Mouse (Mus musculus) hindbrain, embryonic 11.5 days (tissue): ENCODE data around the gene Cnppd1. TPM values are rescaled to one million over a fixed set of nuclear protein-coding genes. Genes with fewer than 3 reads are reported as not detected.
A peak's percentile ranks its signal among the peaks of the same experiment; 100 is the strongest.

Experiments used
- ATAC-seq: fragments of 200-750 bp; cut with Nextera tagmentation; 2 replicates; pipeline ENCODE4 v1.8.0; 2017; ENCODE audit warnings: mild to moderate bottlenecking, moderate TSS enrichment, moderate library complexity; ENCODE audit not compliant: low FRiP score
- DNase-seq: peaks from one replicate; pipeline ENCODE4 v3.0.0-alpha.2; 2015; ENCODE audit warnings: low spot score
- H3K27ac ChIP-seq: fragments of 300-500 bp; sonication (generic); 2 replicates; pipeline ENCODE4 v1.5.1; 2014; ENCODE audit warnings: mild to moderate bottlenecking, low read depth, low read length
- H3K27me3 ChIP-seq: fragments of 300-500 bp; sonication (generic); 2 replicates; pipeline ENCODE4 v1.6.1; 2014; ENCODE audit warnings: mild to moderate bottlenecking, low read length, moderate library complexity, mixed read lengths; ENCODE audit not compliant: control insufficient read depth, insufficient read depth
- H3K36me3 ChIP-seq: fragments of 300-500 bp; sonication (generic); 2 replicates; pipeline ENCODE4 v1.6.1; 2014; ENCODE audit warnings: mild to moderate bottlenecking, low read length, moderate library complexity, mixed read lengths; ENCODE audit not compliant: control insufficient read depth, insufficient read depth
- H3K4me1 ChIP-seq: fragments of 300-500 bp; sonication (generic); replicated peaks from 2 replicates; pipeline ENCODE4 v1.6.1; 2014; ENCODE audit warnings: low read length, mixed read lengths; ENCODE audit not compliant: control insufficient read depth, insufficient read depth
- H3K4me2 ChIP-seq: fragments of 300-500 bp; sonication (generic); replicated peaks from 2 replicates; pipeline ENCODE4 v1.6.1; 2014; ENCODE audit warnings: mild to moderate bottlenecking, low read depth, low read length
- H3K4me3 ChIP-seq: fragments of 300-500 bp; sonication (generic); 2 replicates; pipeline ENCODE4 v1.5.1; 2014; ENCODE audit warnings: low read depth, low read length
- H3K9ac ChIP-seq: fragments of 300-500 bp; sonication (generic); 2 replicates; pipeline ENCODE4 v1.6.1; 2014; ENCODE audit warnings: low read depth, low read length
- H3K9me3 ChIP-seq: fragments of 300-500 bp; sonication (generic); 2 replicates; pipeline ENCODE4 v1.6.1; 2016; ENCODE audit warnings: low read length; ENCODE audit not compliant: control insufficient read depth
- WGBS: fragments of 180-500 bp; shearing (Covaris S2); extraction: QIAGEN DNeasy Blood & Tissue Kit; methylation state at CpG from one replicate; pipeline ENCODE4 v1.1.7; 2014; 5-methylcytosine and 5-hydroxymethylcytosine counted together
- polyA plus RNA-seq: library from polyadenylated mRNA; unstranded; fragments of >200 nt; fragmentation: Nextera tagmentation; extraction: Ambion mirVana; gene quantifications from 2 replicates; pipeline ENCODE4 v1.2.1, GENCODE M21; 2014

The Cnppd1 gene
- polyA plus RNA-seq, 1 experiment from 2014 or later: 47.4 TPM

- H3K27ac ChIP-seq: no peak overlapping the region
- WGBS: 90% methylated on average over 2 of the region's 2 CpGs
- H3K9me3 ChIP-seq: no peaks in the 10 kb centered on the region
- no peak overlapping the region for H3K4me2 ChIP-seq
- ATAC-seq: no peak
- peaks cover 8% of the 10 kb centered on the region; the same call in 1 of the 2 replicates for H3K36me3 ChIP-seq
- H3K27me3 ChIP-seq: no peaks in the 10 kb centered on the region
- no peak overlapping the region for H3K9ac ChIP-seq
- H3K4me3 ChIP-seq: no peak overlapping the region
- peaks cover 3% of the 10 kb centered on the region; the same call in 1 of the 2 replicates for H3K4me1 ChIP-seq
- no peak for DNase-seq
Measured at GRCm38 (mm10) chr1:75138448-75138847, 4.1 kb downstream of the Cnppd1 start.

GRCm38 (mm10) chr1:75136730-75137129 is 5.8 kb downstream of the Cnppd1 start:
- DNase-seq: no peak
- no peak overlapping the region for H3K4me3 ChIP-seq
- H3K27me3 ChIP-seq: no peaks in the 10 kb centered on the region
- H3K4me1 ChIP-seq: 0 out of 2 replicates have a peak, but pooled peaks cover 3% of the 10 kb centered on the region
- H3K9ac ChIP-seq: no peak overlapping the region
- no peak for ATAC-seq
- peaks cover 8% of the 10 kb centered on the region; the same call in 1 of the 2 replicates for H3K36me3 ChIP-seq
- H3K27ac ChIP-seq: no peak overlapping the region
- H3K9me3 ChIP-seq: no peaks in the 10 kb centered on the region
- 85% methylated on average over 3 of the region's 3 CpGs for WGBS
- no peak overlapping the region for H3K4me2 ChIP-seq

DNA sequence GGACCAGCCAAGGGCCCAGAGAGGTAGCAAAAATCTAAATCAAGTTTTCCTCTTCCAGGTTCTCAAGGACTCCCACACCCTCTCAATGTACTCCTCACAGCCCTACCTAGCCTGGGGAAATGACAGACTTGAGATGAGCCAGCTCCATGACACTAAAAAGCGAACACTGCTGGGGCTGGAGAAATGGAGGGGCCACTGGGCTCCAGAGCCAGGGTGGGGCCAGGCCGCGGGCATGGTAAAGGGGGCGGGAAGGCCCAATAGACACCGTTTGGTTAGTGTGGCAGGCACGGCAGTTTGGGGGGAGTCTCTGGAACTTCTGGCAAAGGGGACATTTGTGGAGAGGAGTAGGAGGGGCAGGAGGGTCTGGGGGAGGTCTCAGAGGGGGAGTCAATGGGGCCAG is 6.2 kb downstream of the Cnppd1 start:
- Histone ChIP-seq H3K4me1 (0 out of 2 replicates have a peak, but pooled peaks cover 3% of the 10 kb centered on the region), H3K9me3 (no peaks in the 10 kb centered on the region), H3K9ac (no peak overlapping the region), H3K36me3 (peaks cover 8% of the 10 kb centered on the region; the same call in 1 of the 2 replicates), H3K27me3 (no peaks in the 10 kb centered on the region), H3K27ac (no peak overlapping the region), H3K4me3 (no peak overlapping the region), H3K4me2 (no peak overlapping the region)
- no peak for ATAC-seq
- DNase-seq: no peak
- WGBS: 82% methylated on average over 6 of the region's 6 CpGs

DNA sequence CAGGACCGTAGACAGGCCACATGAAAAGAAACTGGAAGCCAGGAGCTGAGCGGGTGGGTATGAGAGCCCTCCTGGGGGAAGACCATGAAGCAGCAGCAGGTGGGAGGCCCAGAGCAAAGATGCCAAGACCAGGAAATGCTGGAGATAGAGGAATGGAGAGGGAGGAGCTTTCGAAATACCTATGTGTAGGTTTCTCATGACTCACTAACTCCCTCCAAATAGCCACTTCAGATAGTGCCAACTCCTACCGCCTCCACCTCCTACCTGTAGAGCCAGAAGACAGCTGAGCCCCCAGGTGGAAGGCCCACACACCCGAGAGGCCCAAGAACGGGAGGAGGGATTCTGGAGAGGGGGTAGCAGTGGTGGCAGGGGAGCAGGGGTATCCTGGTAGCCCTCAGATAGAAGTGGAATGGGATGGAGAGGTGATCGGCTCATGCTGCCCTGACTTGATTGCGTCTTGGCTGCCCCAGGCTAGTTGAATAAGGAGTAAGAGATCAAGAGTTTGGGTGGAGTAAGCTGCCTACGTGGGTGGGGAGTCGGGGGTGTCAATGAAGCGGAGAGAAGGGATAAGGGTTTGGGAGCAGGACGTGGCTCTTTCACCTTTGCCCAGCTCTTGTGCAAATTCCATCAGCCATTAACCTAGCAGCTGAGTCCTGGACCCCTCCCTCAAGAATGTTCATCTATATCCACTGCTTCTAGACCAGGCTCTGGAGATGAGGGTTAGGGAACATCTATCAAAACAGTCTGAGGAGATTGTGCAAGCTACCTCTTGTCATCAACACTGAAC is 8.9 kb downstream of the Cnppd1 start, which contains the start of gene Slc23a3:
Gene Slc23a3 (minus strand): TSS at position 470 of the 787 bp plus-strand sequence.
- H3K4me3 ChIP-seq: no peak within 1 kb of the TSS
- H3K4me1 ChIP-seq: no peaks in the 10 kb centered on the region
- no peak within 1 kb of the TSS for H3K4me2 ChIP-seq
- no peaks in the 10 kb centered on the region for H3K9me3 ChIP-seq
- H3K27me3 ChIP-seq: no peaks in the 10 kb centered on the region
- no peak within 1 kb of the TSS for H3K9ac ChIP-seq
- H3K36me3 ChIP-seq: peaks cover 6% of the 10 kb centered on the region; the same call in 1 of the 2 replicates
- ATAC-seq (no peak), DNase-seq (no peak)
- WGBS: 74% methylated on average over 12 of the region's 12 CpGs
- H3K27ac ChIP-seq: no peak within 1 kb of the TSS

GRCm38 (mm10) chr1:75128641-75129040 is 13.9 kb downstream of the Cnppd1 start:
- Histone ChIP-seq H3K9ac (no peak overlapping the region), H3K4me3 (no peak overlapping the region), H3K27me3 (no peaks in the 10 kb centered on the region), H3K9me3 (no peaks in the 10 kb centered on the region), H3K4me1 (0 out of 2 replicates have a peak, but pooled peaks cover 2% of the 10 kb centered on the region), H3K27ac (no peak overlapping the region), H3K4me2 (no peak overlapping the region), H3K36me3 (no peaks in the 10 kb centered on the region)
- DNase-seq (no peak), ATAC-seq (no peak)
- 78% methylated on average over 3 of the region's 3 CpGs for WGBS

DNA sequence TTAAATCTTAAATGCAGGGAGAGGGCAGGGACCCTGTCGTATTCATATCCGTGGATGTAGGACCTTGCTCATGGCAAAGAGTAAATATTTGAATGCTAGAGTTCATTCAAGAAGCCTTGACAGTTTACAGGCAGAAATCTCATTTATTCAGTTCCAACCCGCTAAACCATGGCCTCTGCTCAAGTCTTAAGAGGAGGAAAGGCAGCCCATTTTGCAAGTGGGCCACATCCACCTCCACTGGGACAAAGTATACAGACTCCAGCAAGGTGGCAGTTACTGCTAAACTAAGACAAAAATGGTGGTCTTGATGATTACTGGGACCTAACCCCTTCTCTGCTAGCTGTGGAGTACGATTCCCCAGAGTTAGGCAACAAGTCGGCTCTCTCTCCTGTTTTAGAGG is 17.1 kb downstream of the Cnppd1 start:
- Histone ChIP-seq H3K9me3 (no peaks in the 10 kb centered on the region), H3K36me3 (no peaks in the 10 kb centered on the region), H3K4me1 (0 out of 2 replicates have a peak, but pooled peaks cover 2% of the 10 kb centered on the region), H3K4me3 (peak overlapping the region; percentile 46), H3K9ac (no peak overlapping the region; the same call in 1 of the 2 replicates), H3K27ac (no peak overlapping the region; the same call in 1 of the 2 replicates), H3K27me3 (no peaks in the 10 kb centered on the region), H3K4me2 (peak overlapping the region; percentile 39)
- 44% methylated on average over 5 of the region's 5 CpGs for WGBS
- DNase-seq (no peak), ATAC-seq (0 out of 2 replicates have a peak, but pooled peaks have one; percentile 20)

GRCm38 (mm10) chr1:75124346-75125321 is 17.9 kb downstream of the Cnppd1 start, which contains the start of gene Nhej1:
Gene Nhej1, minus strand, starts transcription at chr1:75125200.
- Histone ChIP-seq H3K27ac (peak within 1 kb of the TSS; percentile 84), H3K9ac (peak within 1 kb of the TSS; percentile 70), H3K4me1 (0 out of 2 replicates have a peak, but pooled peaks cover 2% of the 10 kb centered on the region), H3K4me2 (peak within 1 kb of the TSS; percentile 39), H3K9me3 (no peaks in the 10 kb centered on the region), H3K36me3 (no peaks in the 10 kb centered on the region), H3K4me3 (peak within 1 kb of the TSS; percentile 46), H3K27me3 (no peaks in the 10 kb centered on the region)
- ATAC-seq (peak; percentile 96), DNase-seq (peak; percentile 99)
- WGBS: 2% methylated on average over 55 of the region's 56 CpGs

DNA sequence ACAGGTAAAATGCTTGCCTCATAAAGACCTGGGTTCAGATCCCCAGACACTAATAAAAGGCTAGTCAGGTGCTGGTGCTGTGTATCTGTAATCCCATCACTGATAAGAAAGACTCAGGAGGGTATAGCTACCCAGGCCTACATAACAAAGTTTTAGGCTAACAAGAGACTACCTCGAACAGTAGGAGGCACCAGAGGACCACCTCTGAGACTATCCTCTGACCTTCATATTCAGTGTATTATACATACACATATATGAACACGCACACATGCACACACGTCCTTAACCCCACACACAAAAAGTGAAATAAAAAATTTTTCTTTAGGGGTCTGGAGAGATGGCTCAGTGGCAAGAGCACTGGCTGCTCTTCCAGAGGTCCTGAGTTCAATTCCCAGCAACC is 20.3 kb downstream of the Cnppd1 start:
- Histone ChIP-seq H3K9me3 (no peaks in the 10 kb centered on the region), H3K27me3 (no peaks in the 10 kb centered on the region)
- no peak for ATAC-seq

More for the DNA sequence above, 20.3 kb downstream of the Cnppd1 start:
- 0 out of 2 replicates have a peak, but pooled peaks cover 2% of the 10 kb centered on the region for H3K4me1 ChIP-seq
- no peak overlapping the region for H3K9ac ChIP-seq
- no peak overlapping the region for H3K27ac ChIP-seq
- no peak overlapping the region for H3K4me2 ChIP-seq
- H3K36me3 ChIP-seq: no peaks in the 10 kb centered on the region
- no peak for DNase-seq
- H3K4me3 ChIP-seq: no peak overlapping the region
- WGBS: 84% methylated on average over 3 of the region's 3 CpGs
